Mouse (Mus musculus): ENCODE data around the gene Hsd17b12.

Hsd17b12 gene

GRCm38 (mm10) chr2:94163207-94163606, 5.4 kb upstream of the Hsd17b12 start:
- Histone ChIP-seq H3K27me3 (ENCODE audit: insufficient read depth, low read length) (peaks cover 5% of the 10 kb centered on the region), H3K9me3 (ENCODE audit: low read length) (no peaks in the 10 kb centered on the region), H3K4me3 (replicated peaks; ENCODE audit: low read length) (no peak overlapping the region), H3K36me3 (ENCODE audit: insufficient read depth, low read length) (no peaks in the 10 kb centered on the region), H3K4me1 (replicated peaks; ENCODE audit: low read depth, low read length) (peaks cover 8% of the 10 kb centered on the region)
- TF ChIP-seq CTCF (conservative IDR thresholded peaks at IDR 0.05; ENCODE audit: low read length) (no peak), POU5F1 (IDR thresholded peaks at IDR 0.05; ENCODE audit: borderline replicate concordance, low read length) (no peak), NANOG (IDR thresholded peaks at IDR 0.05; ENCODE audit: borderline replicate concordance, low read length) (no peak)

DNA sequence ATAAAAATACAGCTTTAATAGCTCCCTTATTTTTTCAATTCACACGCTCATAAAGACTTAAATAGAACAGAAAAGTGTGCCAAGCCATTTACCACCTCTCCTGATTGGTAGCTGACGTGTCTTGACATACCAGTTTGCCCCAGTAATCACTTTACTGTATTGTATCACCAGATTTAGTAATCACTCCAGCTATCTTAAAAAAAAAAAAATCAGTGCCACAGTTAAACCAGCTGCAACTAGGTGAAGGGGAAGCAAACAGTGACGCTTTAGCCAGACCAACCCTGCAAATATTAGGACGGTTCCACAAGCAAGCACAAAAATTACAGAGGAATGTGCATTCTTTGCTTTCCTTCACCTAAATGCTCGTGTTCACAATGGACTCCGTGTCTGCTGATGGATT, 4.4 kb upstream of the Hsd17b12 start:
- no peak overlapping the region for H3K4me3 ChIP-seq (replicated peaks; ENCODE audit: low read length)
- H3K27me3 ChIP-seq (ENCODE audit: insufficient read depth, low read length) = peaks cover 5% of the 10 kb centered on the region
- H3K4me1 ChIP-seq (replicated peaks; ENCODE audit: low read depth, low read length) = peaks cover 8% of the 10 kb centered on the region
- no peaks in the 10 kb centered on the region for H3K9me3 ChIP-seq (ENCODE audit: low read length)
- H3K36me3 ChIP-seq (ENCODE audit: insufficient read depth, low read length) = no peaks in the 10 kb centered on the region
- TF ChIP-seq CTCF (conservative IDR thresholded peaks at IDR 0.05; ENCODE audit: low read length) (no peak), NANOG (IDR thresholded peaks at IDR 0.05; ENCODE audit: borderline replicate concordance, low read length) (no peak), POU5F1 (IDR thresholded peaks at IDR 0.05; ENCODE audit: borderline replicate concordance, low read length) (no peak)

DNA sequence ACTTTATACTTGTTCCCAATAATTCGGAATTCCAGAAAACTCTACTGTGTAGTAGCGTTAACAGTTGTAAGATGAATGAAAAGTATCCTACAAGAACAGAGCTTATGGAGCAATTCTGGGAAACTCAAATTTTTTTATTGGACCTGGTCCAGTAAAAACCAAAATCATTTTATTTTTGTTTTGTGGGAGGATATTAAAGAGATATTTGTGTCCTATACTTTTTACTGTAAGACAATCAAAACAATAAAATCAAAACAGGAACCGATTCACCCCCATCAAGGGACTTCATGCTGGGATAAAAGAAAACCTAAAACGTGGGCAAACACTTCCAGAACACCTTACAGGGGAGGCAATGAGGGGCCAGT, 738 bp upstream of the Hsd17b12 start:
- H3K27me3 ChIP-seq (ENCODE audit: insufficient read depth, low read length) = peaks cover 5% of the 10 kb centered on the region
- peaks cover 18% of the 10 kb centered on the region for H3K36me3 ChIP-seq (ENCODE audit: insufficient read depth, low read length)
- TF ChIP-seq NANOG (IDR thresholded peaks at IDR 0.05; ENCODE audit: borderline replicate concordance, low read length) (no peak), POU5F1 (IDR thresholded peaks at IDR 0.05; ENCODE audit: borderline replicate concordance, low read length) (no peak), CTCF (conservative IDR thresholded peaks at IDR 0.05; ENCODE audit: low read length) (no peak)
- no peaks in the 10 kb centered on the region for H3K9me3 ChIP-seq (ENCODE audit: low read length)
- H3K4me3 ChIP-seq (replicated peaks; ENCODE audit: low read length) = peak overlapping the region; percentile 77
- peaks cover 42% of the 10 kb centered on the region for H3K4me1 ChIP-seq (replicated peaks; ENCODE audit: low read depth, low read length)

- H3K27me3 ChIP-seq (ENCODE audit: insufficient read depth, low read length) = peaks cover 2% of the 10 kb centered on the region; the same call in 1 of the 2 replicates
- H3K4me1 ChIP-seq (replicated peaks; ENCODE audit: low read depth, low read length) = peaks cover 56% of the 10 kb centered on the region
- H3K36me3 ChIP-seq (ENCODE audit: insufficient read depth, low read length) = peaks cover 22% of the 10 kb centered on the region
- no peaks in the 10 kb centered on the region for H3K9me3 ChIP-seq (ENCODE audit: low read length)
- H3K4me3 ChIP-seq (replicated peaks; ENCODE audit: low read length) = peak overlapping the region; percentile 97
- TF ChIP-seq NANOG (IDR thresholded peaks at IDR 0.05; ENCODE audit: borderline replicate concordance, low read length) = no peak
- TF ChIP-seq POU5F1 (IDR thresholded peaks at IDR 0.05; ENCODE audit: borderline replicate concordance, low read length) = no peak
- TF ChIP-seq CTCF (conservative IDR thresholded peaks at IDR 0.05; ENCODE audit: low read length) = no peak
Measured at GRCm38 (mm10) chr2:94157051-94157450, 713 bp downstream of the Hsd17b12 start.

- peaks cover 16% of the 10 kb centered on the region for H3K36me3 ChIP-seq (ENCODE audit: insufficient read depth, low read length)
- H3K27me3 ChIP-seq (ENCODE audit: insufficient read depth, low read length) = no peaks in the 10 kb centered on the region
- peaks cover 45% of the 10 kb centered on the region for H3K4me1 ChIP-seq (replicated peaks; ENCODE audit: low read depth, low read length)
- H3K4me3 ChIP-seq (replicated peaks; ENCODE audit: low read length) = no peak overlapping the region
- no peaks in the 10 kb centered on the region for H3K9me3 ChIP-seq (ENCODE audit: low read length)
- TF ChIP-seq POU5F1 (IDR thresholded peaks at IDR 0.05; ENCODE audit: borderline replicate concordance, low read length) = no peak
- no peak for TF ChIP-seq CTCF (conservative IDR thresholded peaks at IDR 0.05; ENCODE audit: low read length)
- no peak for TF ChIP-seq NANOG (IDR thresholded peaks at IDR 0.05; ENCODE audit: borderline replicate concordance, low read length)
Measured at GRCm38 (mm10) chr2:94145146-94145542, 12.6 kb downstream of the Hsd17b12 start.

- TF ChIP-seq NANOG (IDR thresholded peaks at IDR 0.05; ENCODE audit: borderline replicate concordance, low read length) (no peak), POU5F1 (IDR thresholded peaks at IDR 0.05; ENCODE audit: borderline replicate concordance, low read length) (no peak)
- Histone ChIP-seq H3K36me3 (ENCODE audit: insufficient read depth, low read length) (peaks cover 21% of the 10 kb centered on the region), H3K4me3 (replicated peaks; ENCODE audit: low read length) (no peak overlapping the region), H3K4me1 (replicated peaks; ENCODE audit: low read depth, low read length) (peaks cover 41% of the 10 kb centered on the region), H3K9me3 (ENCODE audit: low read length) (no peaks in the 10 kb centered on the region), H3K27me3 (ENCODE audit: insufficient read depth, low read length) (no peaks in the 10 kb centered on the region)
Measured at GRCm38 (mm10) chr2:94144520-94145145, 13.1 kb downstream of the Hsd17b12 start.

DNA sequence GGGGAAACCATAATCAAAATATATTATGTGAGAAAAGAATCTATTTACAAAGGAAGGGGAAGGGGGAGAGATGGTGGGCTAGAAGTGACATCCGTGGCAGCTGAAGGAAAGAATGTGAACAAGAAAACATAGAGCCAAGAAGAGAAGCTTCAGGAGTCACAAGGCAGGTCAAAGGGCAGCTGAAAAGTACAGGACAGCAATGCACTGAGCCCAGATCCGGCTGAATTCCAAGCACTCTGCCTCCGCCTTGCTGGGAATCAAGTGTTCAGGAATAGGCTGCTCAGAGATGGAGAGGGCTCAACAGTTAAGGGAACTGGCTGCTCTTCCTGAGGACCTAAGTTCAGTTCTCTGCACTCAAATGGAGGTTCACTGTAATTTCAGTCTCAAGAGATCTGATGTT, 16.5 kb downstream of the Hsd17b12 start:
- Histone ChIP-seq H3K27me3 (ENCODE audit: insufficient read depth, low read length) (no peaks in the 10 kb centered on the region), H3K4me3 (replicated peaks; ENCODE audit: low read length) (no peak overlapping the region), H3K36me3 (ENCODE audit: insufficient read depth, low read length) (peaks cover 11% of the 10 kb centered on the region), H3K4me1 (replicated peaks; ENCODE audit: low read depth, low read length) (peaks cover 34% of the 10 kb centered on the region), H3K9me3 (ENCODE audit: low read length) (no peaks in the 10 kb centered on the region)
- no peak for TF ChIP-seq NANOG (IDR thresholded peaks at IDR 0.05; ENCODE audit: borderline replicate concordance, low read length)
- no peak for TF ChIP-seq POU5F1 (IDR thresholded peaks at IDR 0.05; ENCODE audit: borderline replicate concordance, low read length)
- TF ChIP-seq CTCF (conservative IDR thresholded peaks at IDR 0.05; ENCODE audit: low read length) = no peak

DNA sequence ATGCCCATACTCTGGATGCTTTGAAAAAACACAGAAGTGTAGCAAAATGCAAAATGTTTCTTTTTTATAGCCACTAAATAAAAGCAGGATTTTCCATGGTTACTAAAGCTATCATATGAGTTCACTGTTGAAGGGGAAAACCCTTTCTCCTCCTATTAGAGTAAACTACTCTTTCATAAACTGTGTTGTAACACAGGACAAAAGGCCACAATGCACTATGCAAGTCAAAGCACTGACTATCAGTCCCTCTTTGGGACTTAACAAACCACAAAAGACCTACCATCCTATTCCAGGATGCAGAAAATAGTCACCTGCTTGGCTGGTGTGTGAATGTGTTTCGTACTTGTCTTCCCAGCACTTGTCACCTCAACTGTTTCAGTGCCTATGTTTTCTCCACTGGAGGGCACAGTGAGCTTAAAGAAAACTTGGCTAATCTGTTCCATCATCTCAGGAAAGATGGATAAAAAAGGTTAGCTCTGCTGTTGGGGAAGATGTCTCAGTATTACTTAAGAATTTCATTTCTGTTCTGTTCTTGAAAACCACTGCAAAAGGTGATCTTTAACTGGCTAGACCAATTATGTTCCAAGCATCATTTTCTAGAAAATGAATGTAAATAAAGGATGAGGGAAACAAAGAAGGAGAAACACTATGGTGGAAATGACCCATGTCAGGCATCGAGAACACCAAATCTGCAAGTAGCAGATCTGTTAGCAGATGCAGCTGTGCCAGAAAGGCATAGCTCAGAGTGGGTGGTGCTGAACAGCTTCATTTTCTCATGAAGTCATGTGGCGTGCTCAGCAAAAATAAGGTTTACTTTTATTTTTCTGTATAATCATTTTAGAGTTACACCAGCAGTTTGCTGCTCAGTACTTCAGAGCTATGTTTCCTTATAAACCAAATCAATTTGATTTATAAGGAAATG, 19.0 kb downstream of the Hsd17b12 start:
- Histone ChIP-seq H3K4me3 (replicated peaks; ENCODE audit: low read length) (no peak overlapping the region), H3K27me3 (ENCODE audit: insufficient read depth, low read length) (no peaks in the 10 kb centered on the region), H3K9me3 (ENCODE audit: low read length) (no peaks in the 10 kb centered on the region), H3K36me3 (ENCODE audit: insufficient read depth, low read length) (peaks cover 11% of the 10 kb centered on the region), H3K4me1 (replicated peaks; ENCODE audit: low read depth, low read length) (peaks cover 27% of the 10 kb centered on the region; the same call in 1 of the 2 replicates)
- no peak for TF ChIP-seq CTCF (conservative IDR thresholded peaks at IDR 0.05; ENCODE audit: low read length)
- TF ChIP-seq NANOG (IDR thresholded peaks at IDR 0.05; ENCODE audit: borderline replicate concordance, low read length) = no peak
- TF ChIP-seq POU5F1 (IDR thresholded peaks at IDR 0.05; ENCODE audit: borderline replicate concordance, low read length) = no peak

Data from E14TG2a.4 (cell line).